Mouse (Mus musculus): ENCODE results near the gene Ldb2. TPM values are rescaled to one million over a fixed set of nuclear protein-coding genes. Genes with fewer than 3 reads are reported as not detected.

The Ldb2 gene
- total and polyA plus RNA-seq, 2 experiments from 2014 or later = 47.6 to 66.5 TPM

- Histone ChIP-seq H3K36me3 (ENCODE audit: insufficient read depth, low read length) (no peaks in the 10 kb centered on the region), H3K9me3 (ENCODE audit: low read length) (no peaks in the 10 kb centered on the region), H3K27me3 (ENCODE audit: insufficient read depth, low read length) (no peaks in the 10 kb centered on the region), H3K9ac (replicated peaks; ENCODE audit: low read length, poor library complexity, severe bottlenecking) (no peak overlapping the region), H3K4me2 (ENCODE audit: low read depth, low read length, poor library complexity, severe bottlenecking) (no peak overlapping the region), H3K4me1 (ENCODE audit: insufficient read depth, low read length) (peaks cover 7% of the 10 kb centered on the region; the same call in 1 of the 2 replicates), H3K4me3 (ENCODE audit: low read depth, low read length) (no peak overlapping the region), H3K27ac (ENCODE audit: low read depth, low read length) (no peak overlapping the region)
- DNase-seq (ENCODE audit: low spot score) = no peak
- no peak for TF ChIP-seq CTCF (IDR thresholded peaks at IDR 0.05)
- no peak for ATAC-seq (ENCODE audit: low FRiP score)
- WGBS = 49% methylated on average over 5 of the region's 5 CpGs
Measured at GRCm38 (mm10) chr5:44627487-44627886, 172.0 kb downstream of the Ldb2 start.

- Histone ChIP-seq H3K27ac (ENCODE audit: low read depth, low read length) (no peak overlapping the region), H3K9me3 (ENCODE audit: low read length) (no peaks in the 10 kb centered on the region), H3K4me2 (ENCODE audit: low read depth, low read length, poor library complexity, severe bottlenecking) (no peak overlapping the region), H3K4me3 (ENCODE audit: low read depth, low read length) (no peak overlapping the region), H3K36me3 (ENCODE audit: insufficient read depth, low read length) (no peaks in the 10 kb centered on the region), H3K4me1 (ENCODE audit: insufficient read depth, low read length) (peaks cover 7% of the 10 kb centered on the region; the same call in 1 of the 2 replicates), H3K27me3 (ENCODE audit: insufficient read depth, low read length) (no peaks in the 10 kb centered on the region), H3K9ac (replicated peaks; ENCODE audit: low read length, poor library complexity, severe bottlenecking) (no peak overlapping the region)
- 92% methylated on average over 2 of the region's 2 CpGs for WGBS
- DNase-seq (ENCODE audit: low spot score) = no peak
- no peak for ATAC-seq (ENCODE audit: low FRiP score)
- no peak for TF ChIP-seq CTCF (IDR thresholded peaks at IDR 0.05)
Measured at GRCm38 (mm10) chr5:44626885-44627284, 172.6 kb downstream of the Ldb2 start.

- no peak for DNase-seq (ENCODE audit: low spot score)
- H3K4me3 ChIP-seq (ENCODE audit: low read depth, low read length) = no peak overlapping the region
Measured at GRCm38 (mm10) chr5:44626114-44626513, 173.4 kb downstream of the Ldb2 start.

GRCm38 (mm10) chr5:44615677-44616076 is 183.8 kb downstream of the Ldb2 start:
- 76% methylated on average over 7 of the region's 7 CpGs for WGBS
- no peak overlapping the region for H3K27ac ChIP-seq (ENCODE audit: low read depth, low read length)
- H3K4me1 ChIP-seq (ENCODE audit: insufficient read depth, low read length) = no peaks in the 10 kb centered on the region
- no peaks in the 10 kb centered on the region for H3K27me3 ChIP-seq (ENCODE audit: insufficient read depth, low read length)
- H3K4me3 ChIP-seq (ENCODE audit: low read depth, low read length) = no peak overlapping the region
- H3K9me3 ChIP-seq (ENCODE audit: low read length) = no peaks in the 10 kb centered on the region
- DNase-seq (ENCODE audit: low spot score) (no peak), ATAC-seq (ENCODE audit: low FRiP score) (no peak)
- H3K36me3 ChIP-seq (ENCODE audit: insufficient read depth, low read length) = no peaks in the 10 kb centered on the region
- H3K9ac ChIP-seq (replicated peaks; ENCODE audit: low read length, poor library complexity, severe bottlenecking) = no peak overlapping the region
- no peak for TF ChIP-seq CTCF (IDR thresholded peaks at IDR 0.05)
- no peak overlapping the region for H3K4me2 ChIP-seq (ENCODE audit: low read depth, low read length, poor library complexity, severe bottlenecking)

More at GRCm38 (mm10) chr5:44626114-44626513, 173.4 kb downstream of the Ldb2 start:
- TF ChIP-seq CTCF (IDR thresholded peaks at IDR 0.05) = no peak
- Histone ChIP-seq H3K4me2 (ENCODE audit: low read depth, low read length, poor library complexity, severe bottlenecking) (no peak overlapping the region), H3K27ac (ENCODE audit: low read depth, low read length) (no peak overlapping the region), H3K9me3 (ENCODE audit: low read length) (no peaks in the 10 kb centered on the region), H3K27me3 (ENCODE audit: insufficient read depth, low read length) (no peaks in the 10 kb centered on the region), H3K36me3 (ENCODE audit: insufficient read depth, low read length) (no peaks in the 10 kb centered on the region), H3K4me1 (ENCODE audit: insufficient read depth, low read length) (peaks cover 7% of the 10 kb centered on the region; the same call in 1 of the 2 replicates), H3K9ac (replicated peaks; ENCODE audit: low read length, poor library complexity, severe bottlenecking) (no peak overlapping the region)
- no peak for ATAC-seq (ENCODE audit: low FRiP score)
- WGBS = 62% methylated on average over 2 of the region's 2 CpGs

- no peak overlapping the region for H3K9ac ChIP-seq (replicated peaks; ENCODE audit: low read length, poor library complexity, severe bottlenecking)
- H3K27ac ChIP-seq (ENCODE audit: low read depth, low read length) = no peak overlapping the region
- 58% methylated on average over 2 of the region's 2 CpGs for WGBS
- TF ChIP-seq CTCF (IDR thresholded peaks at IDR 0.05) = no peak
- no peaks in the 10 kb centered on the region for H3K4me1 ChIP-seq (ENCODE audit: insufficient read depth, low read length)
- no peaks in the 10 kb centered on the region for H3K27me3 ChIP-seq (ENCODE audit: insufficient read depth, low read length)
- H3K4me2 ChIP-seq (ENCODE audit: low read depth, low read length, poor library complexity, severe bottlenecking) = no peak overlapping the region
- no peaks in the 10 kb centered on the region for H3K9me3 ChIP-seq (ENCODE audit: low read length)
- DNase-seq (ENCODE audit: low spot score) = no peak
- no peak for ATAC-seq (ENCODE audit: low FRiP score)
- H3K4me3 ChIP-seq (ENCODE audit: low read depth, low read length) = no peak overlapping the region
- H3K36me3 ChIP-seq (ENCODE audit: insufficient read depth, low read length) = no peaks in the 10 kb centered on the region
Measured at GRCm38 (mm10) chr5:44608901-44609300, 190.6 kb downstream of the Ldb2 start.

GRCm38 (mm10) chr5:44601340-44601739 is 198.1 kb downstream of the Ldb2 start:
- Histone ChIP-seq H3K4me3 (ENCODE audit: low read depth, low read length) (no peak overlapping the region), H3K9ac (replicated peaks; ENCODE audit: low read length, poor library complexity, severe bottlenecking) (no peak overlapping the region), H3K4me2 (ENCODE audit: low read depth, low read length, poor library complexity, severe bottlenecking) (no peak overlapping the region), H3K27ac (ENCODE audit: low read depth, low read length) (no peak overlapping the region), H3K9me3 (ENCODE audit: low read length) (no peaks in the 10 kb centered on the region), H3K4me1 (ENCODE audit: insufficient read depth, low read length) (no peaks in the 10 kb centered on the region), H3K36me3 (ENCODE audit: insufficient read depth, low read length) (no peaks in the 10 kb centered on the region), H3K27me3 (ENCODE audit: insufficient read depth, low read length) (no peaks in the 10 kb centered on the region)
- TF ChIP-seq CTCF (IDR thresholded peaks at IDR 0.05) = no peak
- 79% methylated on average over 1 of the region's 1 CpGs for WGBS
- no peak for ATAC-seq (ENCODE audit: low FRiP score)
- no peak for DNase-seq (ENCODE audit: low spot score)

All from midbrain, postnatal 0 days (tissue).